Mouse (Mus musculus): Measurements from ENCODE around the gene Pitx1. TPM values are rescaled to one million over a fixed set of nuclear protein-coding genes. Genes with fewer than 3 reads are reported as not detected.

Pitx1 gene
- total RNA-seq, 1 experiment from 2014 or later = not detected

DNA sequence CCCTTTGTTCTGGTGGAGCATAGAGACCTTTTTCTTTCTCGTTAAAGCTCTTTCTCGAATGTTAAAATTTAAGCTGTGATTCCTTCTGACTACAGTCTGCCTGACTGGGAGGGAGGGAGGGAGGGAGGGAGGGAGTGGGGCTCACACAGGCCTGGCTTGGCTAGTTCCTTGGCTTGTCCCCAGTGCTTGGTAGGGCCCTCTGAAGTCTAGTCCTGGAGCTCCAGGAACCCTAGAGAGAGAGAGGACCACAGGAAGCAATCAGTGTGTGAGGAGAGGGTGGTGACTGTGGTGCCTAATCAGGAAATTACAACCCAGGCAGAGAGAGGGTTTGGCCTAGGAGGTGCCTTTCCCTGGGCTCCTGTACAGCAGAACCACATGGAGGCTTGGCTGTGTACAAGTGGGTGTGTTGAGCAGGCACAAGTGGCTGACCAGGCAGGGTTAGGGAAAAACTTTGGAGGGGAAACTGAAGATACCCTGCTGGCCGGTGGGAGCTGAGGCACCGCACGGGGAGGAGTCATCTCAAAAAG lies 22.4 kb downstream of the Pitx1 start:
- ATAC-seq (replicated peaks in 1 of 2; ENCODE audit: insufficient read depth in 1 of 2, low FRiP score in 2 of 2, low TSS enrichment in 1 of 2, low read depth in 1 of 2, poor library complexity in 2 of 2, severe bottlenecking in 2 of 2) = no peak

DNA sequence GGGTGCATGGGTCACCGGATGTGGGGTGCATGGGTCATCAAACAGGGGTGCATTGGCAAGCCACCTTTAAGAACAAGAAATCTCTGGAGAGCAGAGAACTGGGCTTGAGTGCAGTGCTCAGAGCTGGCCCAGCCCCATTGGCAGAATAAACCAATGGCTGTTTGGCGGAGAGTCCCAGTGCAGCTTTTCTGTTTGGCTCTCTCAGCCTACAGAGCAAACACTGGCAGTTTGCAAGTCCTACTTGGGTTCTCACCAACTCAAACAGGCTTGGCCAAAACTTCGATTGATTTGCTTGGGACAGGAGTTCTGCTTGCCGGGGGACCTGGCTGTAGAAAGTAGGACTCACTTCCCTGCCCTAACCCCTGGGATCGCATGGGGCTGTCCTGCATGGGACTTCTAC lies 25.0 kb downstream of the Pitx1 start:
- ATAC-seq (replicated peaks in 1 of 2; ENCODE audit: insufficient read depth in 1 of 2, low FRiP score in 2 of 2, low TSS enrichment in 1 of 2, low read depth in 1 of 2, poor library complexity in 2 of 2, severe bottlenecking in 2 of 2) = no peak

DNA sequence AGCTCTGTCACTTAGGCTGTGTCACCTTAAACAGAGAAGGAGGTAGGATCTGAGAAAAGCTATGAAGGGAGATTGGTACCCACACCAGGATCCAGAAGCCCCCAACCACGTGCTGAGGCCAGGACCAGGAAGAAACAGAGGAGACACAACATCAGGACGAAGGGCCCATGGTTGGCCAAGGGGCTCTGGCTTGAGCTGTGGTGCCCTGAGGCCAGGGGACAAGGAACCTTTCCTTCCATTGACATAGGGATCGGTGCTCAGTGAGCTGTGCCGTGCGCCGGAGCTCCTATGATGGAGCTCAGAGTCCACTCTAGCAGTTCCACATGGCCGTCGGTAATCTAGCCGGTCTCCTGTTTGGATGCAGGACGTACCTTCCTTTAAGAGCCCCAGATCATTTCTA lies 26.3 kb downstream of the Pitx1 start:
- no peak; a peak in 1 of 4 replicates for ATAC-seq (replicated peaks in 1 of 2; ENCODE audit: insufficient read depth in 1 of 2, low FRiP score in 2 of 2, low TSS enrichment in 1 of 2, low read depth in 1 of 2, poor library complexity in 2 of 2, severe bottlenecking in 2 of 2)

DNA sequence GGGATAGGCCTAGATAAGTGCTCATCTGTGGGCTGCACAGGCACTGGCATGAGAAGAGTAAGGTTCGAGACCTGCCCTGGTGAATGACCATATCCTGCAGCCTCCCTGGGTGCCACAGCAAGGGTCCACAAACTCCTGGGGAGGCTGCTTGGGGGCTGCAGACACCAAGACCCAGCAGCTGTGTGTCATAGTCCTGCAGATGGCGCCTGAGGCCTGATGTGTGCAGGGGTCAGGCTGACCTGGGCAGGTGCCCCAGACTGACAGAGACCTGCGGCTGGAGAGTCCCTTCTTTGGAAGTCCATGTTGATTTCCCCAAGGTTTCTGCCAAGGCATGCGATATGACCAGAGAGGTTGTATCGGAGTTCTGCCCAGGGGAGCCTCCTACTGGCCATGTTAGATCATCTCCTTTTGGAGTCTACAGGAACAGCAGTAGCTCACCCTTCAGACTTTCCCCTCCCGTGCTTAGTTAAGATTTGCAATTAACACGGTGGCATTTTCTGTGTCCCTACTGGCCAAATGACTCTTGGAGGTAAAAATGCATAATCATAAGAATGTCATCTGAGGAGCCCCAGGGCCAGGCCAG lies 26.9 kb downstream of the Pitx1 start:
- no peak for ATAC-seq (replicated peaks in 1 of 2; ENCODE audit: insufficient read depth in 1 of 2, low FRiP score in 2 of 2, low TSS enrichment in 1 of 2, low read depth in 1 of 2, poor library complexity in 2 of 2, severe bottlenecking in 2 of 2)

DNA sequence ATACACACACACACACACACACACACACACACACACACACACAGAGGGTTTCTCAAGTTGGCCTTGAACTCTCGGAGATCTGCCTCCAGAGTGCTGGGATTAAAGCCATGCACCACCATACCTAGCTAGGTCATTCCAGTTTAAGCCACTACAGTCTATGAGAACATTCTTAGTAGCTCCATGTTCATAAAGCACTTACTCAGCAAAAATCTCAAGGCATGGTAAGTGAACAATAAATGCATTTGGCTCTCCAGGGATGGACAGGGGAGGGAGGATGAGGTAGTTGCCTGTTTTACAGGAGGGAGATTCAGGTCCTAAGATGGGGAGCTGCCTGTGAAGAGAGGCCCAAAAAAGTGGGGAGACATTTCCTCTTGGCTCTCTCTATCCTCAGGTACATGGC lies 32.0 kb downstream of the Pitx1 start:
- ATAC-seq (replicated peaks in 1 of 2; ENCODE audit: insufficient read depth in 1 of 2, low FRiP score in 2 of 2, low TSS enrichment in 1 of 2, low read depth in 1 of 2, poor library complexity in 2 of 2, severe bottlenecking in 2 of 2) = no peak

DNA sequence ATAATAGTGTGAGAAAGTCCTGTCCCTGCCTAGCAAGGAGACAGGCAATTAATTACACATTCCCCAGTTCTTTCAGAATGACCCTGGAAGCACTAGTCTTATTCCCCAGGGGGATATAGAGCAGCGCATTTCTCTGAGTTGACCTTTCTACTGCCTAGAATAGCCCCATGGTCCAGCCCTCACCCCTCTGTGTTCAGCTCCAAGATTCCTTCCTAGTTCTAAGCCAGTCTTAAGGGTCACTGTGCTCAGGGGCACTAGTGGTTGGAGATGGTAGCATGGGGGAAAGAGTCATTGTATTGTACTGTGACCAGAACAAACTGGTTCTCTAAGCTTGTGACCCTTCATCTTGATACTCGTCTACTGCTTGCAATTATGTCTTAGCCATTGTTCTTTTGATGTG lies 34.7 kb downstream of the Pitx1 start:
- no peak for ATAC-seq (replicated peaks in 1 of 2; ENCODE audit: insufficient read depth in 1 of 2, low FRiP score in 2 of 2, low TSS enrichment in 1 of 2, low read depth in 1 of 2, poor library complexity in 2 of 2, severe bottlenecking in 2 of 2)

DNA sequence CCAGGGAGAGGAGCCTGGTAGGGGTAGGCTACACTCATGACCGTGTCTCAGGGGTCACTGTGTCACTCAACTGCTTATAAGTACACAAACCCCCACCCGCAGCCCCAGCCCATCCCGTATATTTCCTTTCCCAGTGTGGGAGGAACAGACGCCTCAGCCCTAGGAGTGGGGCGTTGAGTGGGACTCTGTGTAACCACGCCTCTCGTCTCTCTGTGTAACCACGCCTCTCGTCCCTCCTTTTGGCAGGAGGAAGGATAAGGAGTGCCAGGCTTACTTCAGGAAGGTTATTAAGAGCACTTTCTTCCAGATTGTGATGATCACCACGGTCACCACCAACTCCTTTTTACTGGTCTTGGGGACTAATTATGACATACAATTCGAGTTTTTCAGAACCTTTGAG lies 49.9 kb downstream of the Pitx1 start:
- no peak for ATAC-seq (replicated peaks in 1 of 2; ENCODE audit: insufficient read depth in 1 of 2, low FRiP score in 2 of 2, low TSS enrichment in 1 of 2, low read depth in 1 of 2, poor library complexity in 2 of 2, severe bottlenecking in 2 of 2)

DNA sequence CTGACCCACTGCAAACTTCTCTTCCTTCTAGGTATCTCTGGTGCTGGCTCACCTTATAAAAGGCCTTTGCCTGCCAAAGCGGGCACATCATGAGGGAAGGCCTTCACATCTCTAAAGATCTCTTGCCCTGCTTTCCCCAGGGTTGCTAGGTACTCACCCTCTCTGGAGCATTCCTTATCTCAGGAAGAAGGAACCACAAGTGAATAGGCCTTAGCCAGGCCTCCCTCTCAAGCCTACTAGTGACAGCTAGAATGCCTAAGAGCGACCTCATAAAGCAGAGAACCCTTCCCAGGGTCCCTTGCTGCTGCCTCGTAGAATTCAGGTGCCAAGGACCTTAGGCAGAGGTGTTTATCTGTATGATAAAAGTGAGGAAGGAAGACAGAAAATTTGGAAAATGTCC lies 51.7 kb downstream of the Pitx1 start, which contains the start of gene Catsper3:
Gene Catsper3 (plus strand): TSS at position 301 of the 400 bp plus-strand sequence.
- no peak for ATAC-seq (replicated peaks in 1 of 2; ENCODE audit: insufficient read depth in 1 of 2, low FRiP score in 2 of 2, low TSS enrichment in 1 of 2, low read depth in 1 of 2, poor library complexity in 2 of 2, severe bottlenecking in 2 of 2)

DNA sequence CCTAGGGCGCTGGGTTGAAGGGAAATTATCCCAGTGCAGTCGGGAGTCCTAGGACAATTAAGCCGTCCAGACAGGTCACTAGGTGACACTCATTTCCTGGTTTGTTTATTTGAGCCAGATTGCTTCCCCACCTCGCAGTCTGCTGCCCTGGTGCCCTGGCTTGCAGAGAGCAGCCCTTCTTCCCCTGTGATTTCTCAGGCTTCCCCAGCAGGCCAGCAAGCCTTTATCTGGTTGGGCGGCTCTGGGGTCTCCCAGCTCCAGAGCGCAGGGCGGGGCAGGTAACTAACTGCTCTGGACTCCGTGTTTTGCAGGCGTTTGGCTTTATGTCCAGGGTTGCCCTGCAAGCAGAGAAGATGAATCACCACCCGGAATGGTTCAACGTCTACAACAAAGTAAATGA lies 60.9 kb downstream of the Pitx1 start:
- no peak for ATAC-seq (replicated peaks in 1 of 2; ENCODE audit: insufficient read depth in 1 of 2, low FRiP score in 2 of 2, low TSS enrichment in 1 of 2, low read depth in 1 of 2, poor library complexity in 2 of 2, severe bottlenecking in 2 of 2)

Other genes starting within 250 kb of the Pitx1 start
- gene B4galt7, start 236.3 kb downstream of the Pitx1 start, total RNA-seq (2017) = 7.6 and 8.3 TPM in 2 replicates
- gene Caml, start 213.2 kb downstream of the Pitx1 start, total RNA-seq (2017) = 56.5 and 58.0 TPM in 2 replicates
- 109 and 122 TPM in 2 replicates for gene Ddx46, start 201.2 kb downstream of the Pitx1 start, total RNA-seq (2017)
- 42.1 and 47.4 TPM in 2 replicates for gene B230219D22Rik, start 143.1 kb downstream of the Pitx1 start, total RNA-seq (2017)
- 38.1 and 46.1 TPM in 2 replicates for gene Txndc15, start 121.5 kb downstream of the Pitx1 start, total RNA-seq (2017)
- 4.5 and 26.2 TPM in 2 replicates for gene Pcbd2, start 108.8 kb downstream of the Pitx1 start, total RNA-seq (2017)
- 1.5 TPM in 1 of 2 replicates, not detected in the other for gene Catsper3, start 51.6 kb downstream of the Pitx1 start, total RNA-seq (2017)